Mouse (Mus musculus): ENCODE data around the gene Olfr52. TPM values are rescaled to one million over a fixed set of nuclear protein-coding genes. Genes with fewer than 3 reads are reported as not detected.

The Olfr52 gene
- polyA plus RNA-seq (2012; rRNA removed): not detected in 2 replicates

GRCm38 (mm10) chr2:86185583-86185982, at the start of gene Olfr52:
Olfr52 (minus strand) TSS chr2:86185683.

GRCm38 (mm10) chr2:86231301-86231700, 45.8 kb upstream of the Olfr52 start, which contains the start of gene Olfr1047:
Olfr1047 (minus strand) TSS chr2:86231401.

GRCm38 (mm10) chr2:86219214-86219613, 33.7 kb upstream of the Olfr52 start, which contains the start of gene Olfr1046:
Olfr1046 (minus strand) TSS chr2:86219314.

DNA sequence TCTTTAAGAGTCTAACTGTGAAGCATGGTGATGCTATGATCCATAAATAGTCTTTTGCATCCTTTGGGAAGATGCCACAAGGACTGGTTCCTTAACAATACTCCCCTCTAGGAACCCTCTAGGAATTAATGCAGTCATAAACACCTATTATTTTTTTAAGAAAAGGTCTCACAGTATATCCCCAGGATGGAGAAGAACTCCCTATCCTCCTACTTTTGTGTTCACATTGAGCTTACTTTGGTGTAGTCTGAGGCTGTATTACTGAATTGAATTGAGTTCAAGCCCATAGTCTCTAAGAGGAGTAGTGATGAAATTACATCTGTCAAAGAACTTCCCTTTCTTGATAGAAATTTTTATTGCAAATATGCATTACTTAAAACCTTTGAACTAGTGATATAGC, 17.4 kb upstream of the Olfr52 start, which contains the start of gene Olfr1045:
Olfr1045 (minus strand) TSS at position 101 of the 400 bp plus-strand sequence.

DNA sequence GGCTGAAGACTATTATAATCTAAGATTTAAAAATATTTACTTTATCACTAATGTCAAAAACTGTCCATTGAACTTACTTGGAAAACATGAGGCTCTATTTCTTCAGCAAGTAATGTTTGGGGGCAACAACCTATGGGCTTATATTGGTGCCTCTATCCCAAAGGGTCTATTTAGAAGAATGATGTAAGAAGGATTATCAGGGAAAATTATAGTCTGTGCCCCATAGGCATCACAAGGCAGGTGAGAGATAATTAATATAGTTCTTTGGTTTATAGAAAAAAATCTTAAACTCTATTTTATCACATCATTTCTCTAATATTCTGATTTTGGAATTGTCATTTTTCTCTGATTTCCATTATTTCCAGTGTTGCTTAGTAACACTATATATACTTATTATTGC, 7.8 kb downstream of the Olfr52 start, which contains the start of gene Olfr1044:
Olfr1044 (minus strand) TSS at position 101 of the 400 bp plus-strand sequence.

GRCm38 (mm10) chr2:86167422-86167821, 18.1 kb downstream of the Olfr52 start, which contains the start of gene Olfr1043:
Olfr1043 (minus strand) TSS chr2:86167522.

GRCm38 (mm10) chr2:86161738-86162137, 23.7 kb downstream of the Olfr52 start, which contains the start of gene Olfr1042:
Olfr1042 (minus strand) TSS chr2:86161838.

DNA sequence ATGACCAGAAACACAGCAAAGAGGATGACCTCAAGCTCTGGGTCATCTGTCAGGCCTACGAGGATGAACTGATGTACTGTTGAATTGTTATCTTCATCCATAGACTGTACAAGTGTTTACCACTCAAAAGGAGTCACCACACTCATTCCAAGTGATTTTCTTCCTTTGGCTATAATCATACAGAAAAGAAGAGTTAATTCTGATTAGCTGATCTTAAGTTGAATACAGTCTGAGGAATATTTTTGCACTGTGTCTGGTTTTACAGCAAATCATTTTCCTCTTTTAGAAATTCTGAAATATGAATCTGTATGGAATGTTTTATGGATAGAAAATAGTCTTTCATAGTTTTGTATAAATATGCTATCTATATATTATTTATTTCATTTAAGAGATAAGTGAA, 38.9 kb downstream of the Olfr52 start, which contains the start of gene Olfr1040:
Olfr1040 (minus strand) TSS at position 101 of the 400 bp plus-strand sequence.

GRCm38 (mm10) chr2:86135828-86136227, 49.7 kb downstream of the Olfr52 start, which contains the start of gene Olfr1039:
Olfr1039 (minus strand) TSS chr2:86135928.

Other genes with a start within 250 kb of the Olfr52 start
- not detected in 2 replicates for gene Olfr1028, start 235.2 kb downstream of the Olfr52 start, polyA plus RNA-seq (2012; rRNA removed)
- gene Olfr1029, start 211.8 kb downstream of the Olfr52 start, polyA plus RNA-seq (2012; rRNA removed): not detected in 2 replicates
- gene Olfr1030, start 206.4 kb downstream of the Olfr52 start, polyA plus RNA-seq (2012; rRNA removed): not detected in 2 replicates
- gene Olfr1031, start 195.4 kb downstream of the Olfr52 start, polyA plus RNA-seq (2012; rRNA removed): not detected in 2 replicates
- gene Olfr1032, start 180.1 kb downstream of the Olfr52 start, polyA plus RNA-seq (2012; rRNA removed): not detected in 2 replicates
- gene Olfr1033, start 165.1 kb downstream of the Olfr52 start, polyA plus RNA-seq (2012; rRNA removed): 0.08 and 0.14 TPM in 2 replicates
- 0.03 TPM in 1 of 2 replicates, not detected in the other for gene Olfr1034, start 139.8 kb downstream of the Olfr52 start, polyA plus RNA-seq (2012; rRNA removed)
- not detected in 2 replicates for gene Olfr1036, start 111.7 kb downstream of the Olfr52 start, polyA plus RNA-seq (2012; rRNA removed)
- not detected in 2 replicates for gene Olfr1037, start 98.3 kb downstream of the Olfr52 start, polyA plus RNA-seq (2012; rRNA removed)
- not detected in 2 replicates for gene Olfr1039, start 49.8 kb downstream of the Olfr52 start, polyA plus RNA-seq (2012; rRNA removed)
- gene Olfr1040, start 39.0 kb downstream of the Olfr52 start, polyA plus RNA-seq (2012; rRNA removed): not detected in 2 replicates
- not detected in 2 replicates for gene Olfr1042, start 23.8 kb downstream of the Olfr52 start, polyA plus RNA-seq (2012; rRNA removed)
- not detected in 2 replicates for gene Olfr1043, start 18.2 kb downstream of the Olfr52 start, polyA plus RNA-seq (2012; rRNA removed)
- gene Olfr1044, start 7.9 kb downstream of the Olfr52 start, polyA plus RNA-seq (2012; rRNA removed): not detected in 2 replicates
- gene Olfr1045, start 17.3 kb upstream of the Olfr52 start, polyA plus RNA-seq (2012; rRNA removed): not detected in 2 replicates
- gene Olfr1046, start 33.6 kb upstream of the Olfr52 start, polyA plus RNA-seq (2012; rRNA removed): not detected in 2 replicates
- not detected in 2 replicates for gene Olfr1047, start 45.7 kb upstream of the Olfr52 start, polyA plus RNA-seq (2012; rRNA removed)
- not detected in 2 replicates for gene Olfr1048, start 54.6 kb upstream of the Olfr52 start, polyA plus RNA-seq (2012; rRNA removed)
- not detected in 2 replicates for gene Olfr1049, start 72.6 kb upstream of the Olfr52 start, polyA plus RNA-seq (2012; rRNA removed)
- gene Olfr1051, start 93.4 kb upstream of the Olfr52 start, polyA plus RNA-seq (2012; rRNA removed): not detected in 2 replicates
- not detected in 2 replicates for gene Olfr1052, start 106.8 kb upstream of the Olfr52 start, polyA plus RNA-seq (2012; rRNA removed)
- gene Olfr1053, start 129.6 kb upstream of the Olfr52 start, polyA plus RNA-seq (2012; rRNA removed): not detected in 2 replicates
- not detected in 2 replicates for gene Olfr1054, start 149.8 kb upstream of the Olfr52 start, polyA plus RNA-seq (2012; rRNA removed)
- not detected in 2 replicates for gene Olfr1055, start 164.6 kb upstream of the Olfr52 start, polyA plus RNA-seq (2012; rRNA removed)
- not detected in 2 replicates for gene Olfr1056, start 176.8 kb upstream of the Olfr52 start, polyA plus RNA-seq (2012; rRNA removed)
- not detected in 2 replicates for gene Olfr1057, start 192.7 kb upstream of the Olfr52 start, polyA plus RNA-seq (2012; rRNA removed)
- gene Olfr1058, start 202.9 kb upstream of the Olfr52 start, polyA plus RNA-seq (2012; rRNA removed): not detected in 2 replicates
- not detected in 2 replicates for gene Olfr1061, start 228.4 kb upstream of the Olfr52 start, polyA plus RNA-seq (2012; rRNA removed)
- gene Olfr1062, start 241.1 kb upstream of the Olfr52 start, polyA plus RNA-seq (2012; rRNA removed): not detected in 2 replicates

Measured in colon, adult 2 months (tissue).